Mouse (Mus musculus) layer of hippocampus, postnatal 10 days (tissue): Measurements from ENCODE around the gene Wwp2. TPM values are rescaled to one million over a fixed set of nuclear protein-coding genes. Genes with fewer than 3 reads are reported as not detected.

Source experiments
- DNase-seq, 2 experiments: peaks; one replicate each; pipeline ENCODE4 v3.0.0; 2021; ENCODE audit warnings: low spot score in 2 of 2
- total RNA-seq, 2 experiments: library from RNA; stranded (reverse); gene quantifications; 2 replicates each; pipeline ENCODE4 v1.2.3; 2021

The Wwp2 gene
- total RNA-seq, 2 experiments from 2014 or later = 36.1 to 36.7 TPM

- no peak for DNase-seq
Observed at GRCm38 (mm10) chr8:107507019-107507418, 70.9 kb downstream of the Wwp2 start.

GRCm38 (mm10) chr8:107510204-107510603, 74.0 kb downstream of the Wwp2 start:
- no peak for DNase-seq

GRCm38 (mm10) chr8:107510766-107511165, 74.6 kb downstream of the Wwp2 start:
- DNase-seq = no peak

- no peak for DNase-seq
Observed at GRCm38 (mm10) chr8:107513249-107513648, 77.1 kb downstream of the Wwp2 start.

GRCm38 (mm10) chr8:107514949-107515721, 79.0 kb downstream of the Wwp2 start:
- no peak for DNase-seq

GRCm38 (mm10) chr8:107518726-107519125, 82.6 kb downstream of the Wwp2 start:
- DNase-seq = no peak

GRCm38 (mm10) chr8:107519860-107520259, 83.7 kb downstream of the Wwp2 start:
- peak in 1 of 2 experiments; percentile 21 for DNase-seq

- no peak for DNase-seq
Observed at GRCm38 (mm10) chr8:107521788-107522554, 85.8 kb downstream of the Wwp2 start.

- peak in 1 of 2 experiments; percentile 31 for DNase-seq
Observed at GRCm38 (mm10) chr8:107522555-107522833, 86.3 kb downstream of the Wwp2 start.

- no peak for DNase-seq
Observed at GRCm38 (mm10) chr8:107524535-107524934, 88.4 kb downstream of the Wwp2 start.

- no peak for DNase-seq
Observed at GRCm38 (mm10) chr8:107528786-107529185, 92.6 kb downstream of the Wwp2 start.

- DNase-seq = no peak
Observed at GRCm38 (mm10) chr8:107537472-107537871, 101.3 kb downstream of the Wwp2 start.

- DNase-seq = no peak
Observed at GRCm38 (mm10) chr8:107540623-107541022, 104.5 kb downstream of the Wwp2 start.

- DNase-seq = no peak
Observed at GRCm38 (mm10) chr8:107541369-107541768, 105.2 kb downstream of the Wwp2 start.

- no peak for DNase-seq
Observed at GRCm38 (mm10) chr8:107542151-107542550, 106.0 kb downstream of the Wwp2 start.

- no peak for DNase-seq
Observed at GRCm38 (mm10) chr8:107543714-107544113, 107.5 kb downstream of the Wwp2 start.

GRCm38 (mm10) chr8:107544211-107544610, 108.0 kb downstream of the Wwp2 start:
- no peak for DNase-seq

GRCm38 (mm10) chr8:107544651-107545174, 108.5 kb downstream of the Wwp2 start:
- peak in 1 of 2 experiments; percentile 32 for DNase-seq

- DNase-seq = no peak
Observed at GRCm38 (mm10) chr8:107545621-107546152, 109.5 kb downstream of the Wwp2 start.

GRCm38 (mm10) chr8:107546154-107546553, 110.0 kb downstream of the Wwp2 start:
- peak; percentile 48 to 54 for DNase-seq

- no peak for DNase-seq
Observed at GRCm38 (mm10) chr8:107546817-107547216, 110.7 kb downstream of the Wwp2 start.

GRCm38 (mm10) chr8:107552234-107552633, 116.1 kb downstream of the Wwp2 start:
- DNase-seq = no peak
